Mouse (Mus musculus) erythroblast, embryonic 14.5 days (primary cell): ENCODE results near the gene Rab7. TPM values are rescaled to one million over a fixed set of nuclear protein-coding genes. Genes with fewer than 3 reads are reported as not detected.
A peak's percentile ranks its signal among the peaks of the same experiment; 100 is the strongest.
"Not testable (repeated sequence)": the region's sequence is repeated elsewhere in the genome, so short reads cannot be mapped to it uniquely, and the experiment has no call there.

ENCODE experiments used
- H3K27me3 ChIP-seq: 2 replicates; pipeline ENCODE4 v1.6.1; 2012; ENCODE audit warnings: inconsistent platforms; ENCODE audit not compliant: control insufficient read depth
- H3K36me3 ChIP-seq: 2 replicates; pipeline ENCODE4 v1.6.1; 2012; ENCODE audit warnings: mild to moderate bottlenecking, inconsistent platforms; ENCODE audit not compliant: control insufficient read depth
- H3K4me1 ChIP-seq: 2 replicates; pipeline ENCODE4 v1.6.1; 2012; ENCODE audit warnings: inconsistent platforms; ENCODE audit not compliant: control insufficient read depth
- H3K4me3 ChIP-seq: replicated peaks from 2 replicates; pipeline ENCODE3; 2012; ENCODE audit warnings: moderate library complexity, mild to moderate bottlenecking, inconsistent platforms
- H3K9me3 ChIP-seq: 2 replicates; pipeline ENCODE4 v1.6.1; 2012; ENCODE audit warnings: low read length, inconsistent platforms, mixed read lengths; ENCODE audit not compliant: control insufficient read depth
- GATA1 ChIP-seq: IDR thresholded peaks from 2 replicates; pipeline ENCODE4 v1.6.1; 2012; ENCODE audit warnings: low read length, inconsistent platforms, mixed read lengths
- TAL1 ChIP-seq: IDR thresholded peaks from 3 replicates; pipeline ENCODE4 v1.6.1; 2012; ENCODE audit warnings: low read length, inconsistent platforms, mixed read lengths
- polyA plus RNA-seq: library from polyadenylated mRNA; stranded (reverse); fragments of >175 nt; gene quantifications from 2 replicates; pipeline ENCODE4 v1.2.3, GENCODE M21; 2012

Rab7 gene
- polyA plus RNA-seq, 1 experiment: 3.9 TPM

GRCm38 (mm10) chr6:87980374-87981029 is 64.6 kb downstream of the Rab7 start:
- H3K4me1 ChIP-seq: peaks cover 3% of the 10 kb centered on the region; the same call in 1 of the 2 replicates
- no peak for TF ChIP-seq TAL1
- no peak for TF ChIP-seq GATA1
- no peaks in the 10 kb centered on the region for H3K36me3 ChIP-seq
- H3K4me3 ChIP-seq: peak overlapping the region; percentile 52
- H3K27me3 ChIP-seq: peaks cover 61% of the 10 kb centered on the region
- H3K9me3 ChIP-seq: no peaks in the 10 kb centered on the region; the same call in 1 of the 2 replicates

GRCm38 (mm10) chr6:87979728-87980127 is 65.3 kb downstream of the Rab7 start:
- H3K4me3 ChIP-seq: no peak overlapping the region
- H3K9me3 ChIP-seq: no peaks in the 10 kb centered on the region; the same call in 1 of the 2 replicates
- H3K36me3 ChIP-seq: no peaks in the 10 kb centered on the region
- peaks cover 3% of the 10 kb centered on the region; the same call in 1 of the 2 replicates for H3K4me1 ChIP-seq
- peaks cover 61% of the 10 kb centered on the region for H3K27me3 ChIP-seq
- TF ChIP-seq TAL1 (no peak), GATA1 (no peak)

GRCm38 (mm10) chr6:87970041-87970440 is 75.0 kb downstream of the Rab7 start:
- H3K36me3 ChIP-seq: no peaks in the 10 kb centered on the region
- no peaks in the 10 kb centered on the region for H3K9me3 ChIP-seq
- H3K4me3 ChIP-seq: no peak overlapping the region
- no peaks in the 10 kb centered on the region for H3K4me1 ChIP-seq
- TF ChIP-seq TAL1: no peak
- TF ChIP-seq GATA1: no peak
- peaks cover 2% of the 10 kb centered on the region; the same call in 1 of the 2 replicates for H3K27me3 ChIP-seq

- H3K27me3 ChIP-seq, H3K36me3 ChIP-seq, H3K4me3 ChIP-seq, H3K4me1 ChIP-seq: not testable (repeated sequence)
- peaks cover 14% of the 10 kb centered on the region for H3K9me3 ChIP-seq
Measured at GRCm38 (mm10) chr6:87962457-87962856, 82.6 kb downstream of the Rab7 start.

Other genes starting within 250 kb of the Rab7 start
- 22.8 and 70.9 TPM in 2 replicates for gene Rab43, start 233.1 kb downstream of the Rab7 start, polyA plus RNA-seq
- gene Gm45140, start 209.5 kb downstream of the Rab7 start, polyA plus RNA-seq: 1.4 and 1.8 TPM in 2 replicates
- 2.4 and 2.6 TPM in 2 replicates for gene Isy1, start 206.5 kb downstream of the Rab7 start, polyA plus RNA-seq
- 6.3 and 7.3 TPM in 2 replicates for gene Cnbp, start 194.2 kb downstream of the Rab7 start, polyA plus RNA-seq
- 0.85 and 1.3 TPM in 2 replicates for gene Copg1, start 157.5 kb downstream of the Rab7 start, polyA plus RNA-seq
- gene Hmces, start 131.3 kb downstream of the Rab7 start, polyA plus RNA-seq: 1.1 and 1.4 TPM in 2 replicates
- 0.44 and 0.46 TPM in 2 replicates for gene H1fx, start 63.6 kb downstream of the Rab7 start, polyA plus RNA-seq
- 1.2 and 1.4 TPM in 2 replicates for gene Rpn1, start 39.2 kb upstream of the Rab7 start, polyA plus RNA-seq
- 0.62 and 0.82 TPM in 2 replicates for gene Gata2, start 148.6 kb upstream of the Rab7 start, polyA plus RNA-seq
- not detected in 2 replicates for gene Dnajb8, start 177.0 kb upstream of the Rab7 start, polyA plus RNA-seq